Mouse (Mus musculus) midbrain, embryonic 14.5 days (tissue): ENCODE measurements at regions not wholly inside any gene's neighbourhood (a gene's known extent, or its start where the extent isn't known, plus 50 kb on each side); places are given as distances from the start of the nearest gene placed in this dataset.
A peak's percentile ranks its signal among the peaks of the same experiment; 100 is the strongest.

Experiments used
- ATAC-seq: fragments of 200-750 bp; cut with Nextera tagmentation; 2 replicates; pipeline ENCODE4 v1.8.0; 2017; ENCODE audit warnings: moderate number of reproducible peaks, moderate library complexity; ENCODE audit not compliant: low FRiP score, low TSS enrichment
- DNase-seq: peaks from one replicate; pipeline ENCODE4 v3.0.0-alpha.2; 2015
- H3K27ac ChIP-seq: fragments of 300-500 bp; sonication (generic); replicated peaks from 2 replicates; pipeline ENCODE4 v1.5.1; 2014; ENCODE audit warnings: mild to moderate bottlenecking, low read depth, low read length, moderate library complexity
- H3K27me3 ChIP-seq: fragments of 300-500 bp; sonication (generic); 2 replicates; pipeline ENCODE4 v1.6.1; 2014; ENCODE audit warnings: low read length, control low read depth, mixed read lengths; ENCODE audit not compliant: control insufficient read depth, insufficient read depth
- H3K36me3 ChIP-seq: fragments of 300-500 bp; sonication (generic); 2 replicates; pipeline ENCODE4 v1.6.1; 2014; ENCODE audit warnings: low read length, control low read depth; ENCODE audit not compliant: control insufficient read depth, insufficient read depth
- H3K4me1 ChIP-seq: fragments of 300-500 bp; sonication (generic); 2 replicates; pipeline ENCODE4 v1.6.1; 2014; ENCODE audit warnings: mild to moderate bottlenecking, antibody characterized with exemption, low read length, control low read depth; ENCODE audit not compliant: control insufficient read depth, insufficient read depth
- H3K4me2 ChIP-seq: fragments of 300-500 bp; sonication (generic); 2 replicates; pipeline ENCODE4 v1.6.1; 2014; ENCODE audit warnings: mild to moderate bottlenecking, low read length, moderate library complexity
- H3K4me3 ChIP-seq: fragments of 300-500 bp; sonication (generic); replicated peaks from 2 replicates; pipeline ENCODE4 v1.5.1; 2014; ENCODE audit warnings: low read depth, low read length
- H3K9ac ChIP-seq: fragments of 300-500 bp; sonication (generic); replicated peaks from 2 replicates; pipeline ENCODE4 v1.6.1; 2014; ENCODE audit warnings: mild to moderate bottlenecking, low read length, moderate library complexity
- H3K9me3 ChIP-seq: fragments of 300-500 bp; sonication (generic); 2 replicates; pipeline ENCODE4 v1.6.1; 2016; ENCODE audit warnings: low read length, control low read depth, mixed read lengths; ENCODE audit not compliant: control insufficient read depth
- WGBS: fragments of 180-500 bp; shearing (Covaris S2); extraction: QIAGEN DNeasy Blood & Tissue Kit; methylation state at CpG from one replicate; pipeline ENCODE4 v1.1.7; 2014; 5-methylcytosine and 5-hydroxymethylcytosine counted together

DNA sequence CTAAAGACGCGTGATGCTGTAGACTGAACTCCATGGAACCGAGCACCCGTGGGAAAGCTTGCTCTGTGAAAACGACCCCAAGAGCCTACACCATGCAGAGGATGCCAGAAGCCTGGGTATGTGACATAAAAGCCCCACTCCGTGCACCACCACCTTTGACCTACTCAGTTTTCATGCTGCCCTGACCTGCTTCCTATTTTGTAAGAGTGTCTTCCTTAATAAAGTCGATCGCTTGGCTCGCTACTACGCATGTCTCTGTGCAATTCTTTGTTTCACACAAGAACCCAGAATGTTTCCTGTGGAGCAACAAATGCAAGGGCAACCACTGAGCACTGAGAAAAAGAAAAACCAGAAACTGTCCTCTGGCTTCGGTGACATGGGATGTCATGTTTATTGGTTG is 60.5 kb downstream of the Sec61b start:
- Histone ChIP-seq H3K36me3 (no peaks in the 10 kb centered on the region), H3K4me1 (no peaks in the 10 kb centered on the region), H3K4me3 (no peak overlapping the region), H3K9ac (no peak overlapping the region), H3K9me3 (no peaks in the 10 kb centered on the region), H3K27ac (no peak overlapping the region), H3K27me3 (no peaks in the 10 kb centered on the region), H3K4me2 (no peak overlapping the region)
- DNase-seq: no peak
- 79% methylated on average over 11 of the region's 11 CpGs for WGBS
- no peak for ATAC-seq

DNA sequence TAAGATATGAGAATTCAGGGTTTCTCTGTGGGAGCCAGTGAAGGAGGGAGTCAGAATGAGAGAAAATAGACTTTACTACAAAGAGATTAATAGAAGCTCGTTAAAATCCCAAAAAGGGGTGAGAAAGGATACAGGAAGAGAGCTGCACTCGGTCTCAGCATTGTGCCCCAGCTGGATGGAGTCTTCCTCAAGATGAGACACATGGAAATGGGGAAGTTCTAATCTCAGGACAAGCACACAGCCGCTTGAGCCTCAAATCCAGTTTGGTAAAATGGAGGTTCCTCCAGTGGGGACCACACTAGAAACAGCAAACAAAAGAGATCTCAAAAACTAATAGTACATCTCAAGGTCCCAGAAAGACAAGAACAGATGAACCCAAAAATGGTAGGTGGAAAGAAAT is 93.2 kb downstream of the Sec61b start:
- H3K4me3 ChIP-seq: no peak overlapping the region
- no peaks in the 10 kb centered on the region for H3K9me3 ChIP-seq
- DNase-seq: no peak
- WGBS: 79% methylated on average over 3 of the region's 3 CpGs
- H3K9ac ChIP-seq: no peak overlapping the region
- H3K27me3 ChIP-seq: no peaks in the 10 kb centered on the region
- no peak overlapping the region for H3K27ac ChIP-seq
- no peak for ATAC-seq
- no peaks in the 10 kb centered on the region for H3K36me3 ChIP-seq
- H3K4me1 ChIP-seq: no peaks in the 10 kb centered on the region
- H3K4me2 ChIP-seq: no peak overlapping the region

DNA sequence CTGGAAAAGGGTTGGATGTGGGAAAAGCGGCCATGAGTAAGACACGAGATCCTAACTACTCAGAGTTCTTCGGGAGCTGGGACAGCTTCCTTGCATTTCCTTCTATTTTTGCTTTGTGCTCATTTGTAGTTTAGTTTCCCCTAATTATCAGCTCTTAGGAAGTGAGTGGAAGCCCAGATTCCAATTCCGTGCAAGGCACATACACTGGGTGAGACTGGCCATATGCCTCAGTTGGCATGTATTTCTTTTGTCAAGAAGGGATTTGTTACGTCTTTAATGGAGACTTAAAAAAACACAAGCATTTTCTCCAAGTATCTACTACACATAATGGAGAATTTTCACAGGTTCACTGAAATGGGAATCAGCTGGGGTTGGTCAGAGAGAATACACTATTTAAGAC is 96.4 kb downstream of the Sec61b start:
- no peak overlapping the region for H3K9ac ChIP-seq
- 94% methylated on average over 5 of the region's 5 CpGs for WGBS
- no peaks in the 10 kb centered on the region for H3K36me3 ChIP-seq
- H3K27me3 ChIP-seq: no peaks in the 10 kb centered on the region
- DNase-seq: no peak
- H3K4me3 ChIP-seq: no peak overlapping the region
- no peak for ATAC-seq
- no peak overlapping the region for H3K27ac ChIP-seq
- no peaks in the 10 kb centered on the region for H3K9me3 ChIP-seq
- no peaks in the 10 kb centered on the region for H3K4me1 ChIP-seq
- H3K4me2 ChIP-seq: no peak overlapping the region

DNA sequence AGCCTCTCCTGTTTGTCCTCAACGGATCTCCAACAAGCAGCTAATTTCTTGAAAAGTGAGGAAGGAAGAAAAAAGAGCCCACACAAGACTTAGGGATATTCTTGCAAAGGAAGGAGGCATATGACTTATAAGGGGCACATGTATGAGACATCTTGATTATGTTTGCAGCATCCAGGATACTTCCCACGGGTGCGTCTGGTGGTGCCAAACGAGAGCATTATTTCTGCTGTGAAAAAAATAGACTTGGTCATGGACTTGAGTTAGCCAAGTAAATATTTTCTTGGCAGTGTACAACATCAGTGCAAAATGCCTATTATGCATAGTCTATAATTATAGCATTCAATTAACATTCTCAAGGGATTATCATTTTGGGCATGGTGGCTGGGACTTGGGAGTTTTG is 101.6 kb downstream of the Sec61b start:
- ATAC-seq (no peak), DNase-seq (no peak)
- no peak overlapping the region for H3K4me3 ChIP-seq
- H3K4me1 ChIP-seq: no peaks in the 10 kb centered on the region
- H3K4me2 ChIP-seq: no peak overlapping the region
- no peaks in the 10 kb centered on the region for H3K36me3 ChIP-seq
- no peak overlapping the region for H3K9ac ChIP-seq
- no peaks in the 10 kb centered on the region for H3K9me3 ChIP-seq
- H3K27ac ChIP-seq: no peak overlapping the region
- 86% methylated on average over 4 of the region's 4 CpGs for WGBS
- H3K27me3 ChIP-seq: no peaks in the 10 kb centered on the region

DNA sequence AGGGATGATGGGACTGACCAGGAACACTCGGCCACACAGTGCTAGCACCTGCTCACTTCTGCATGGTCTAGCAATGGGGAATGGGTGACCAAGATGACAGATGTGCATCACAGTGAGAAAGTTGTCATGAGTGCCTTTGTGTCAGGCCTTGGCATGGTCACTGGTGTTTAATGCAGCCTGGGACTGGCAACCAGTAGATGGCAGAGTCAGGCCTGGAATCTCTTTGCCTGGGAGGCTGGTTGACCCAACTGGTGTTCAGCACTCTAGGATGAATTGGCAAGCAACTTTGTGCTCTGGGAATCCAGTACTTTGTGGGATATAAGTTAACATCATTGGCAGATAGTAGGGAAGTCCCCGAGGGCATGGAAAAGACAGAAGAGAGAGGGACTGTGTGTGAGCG is 103.0 kb downstream of the Sec61b start:
- no peak overlapping the region for H3K4me2 ChIP-seq
- no peak overlapping the region for H3K27ac ChIP-seq
- no peaks in the 10 kb centered on the region for H3K27me3 ChIP-seq
- no peaks in the 10 kb centered on the region for H3K4me1 ChIP-seq
- no peak overlapping the region for H3K4me3 ChIP-seq
- no peaks in the 10 kb centered on the region for H3K36me3 ChIP-seq
- 0 out of 2 replicates have a peak, but pooled peaks have one; percentile 14 for ATAC-seq
- H3K9ac ChIP-seq: no peak overlapping the region
- peak; percentile 57 for DNase-seq
- H3K9me3 ChIP-seq: no peaks in the 10 kb centered on the region
- 91% methylated on average over 3 of the region's 3 CpGs for WGBS

DNA sequence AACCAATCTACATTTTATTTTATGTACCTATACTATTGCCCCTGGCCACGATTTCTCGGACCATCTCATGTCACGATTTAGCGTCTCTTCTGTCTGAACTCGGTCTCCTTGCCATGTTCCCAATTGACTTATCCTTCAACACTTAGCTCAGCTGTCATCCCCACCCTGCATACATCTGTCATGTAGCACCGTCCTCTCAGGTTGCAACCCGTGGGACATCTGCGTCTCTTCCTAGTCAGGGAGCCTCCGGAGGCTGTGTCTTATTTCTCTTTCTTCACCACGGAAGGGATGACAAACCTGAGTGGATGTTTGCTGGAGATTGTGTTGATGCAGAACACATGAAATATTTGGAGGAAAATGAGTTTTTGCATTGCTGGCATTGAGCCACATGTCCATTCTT is 104.2 kb downstream of the Sec61b start:
- H3K9ac ChIP-seq: no peak overlapping the region
- no peaks in the 10 kb centered on the region for H3K36me3 ChIP-seq
- H3K4me1 ChIP-seq: no peaks in the 10 kb centered on the region
- 93% methylated on average over 10 of the region's 10 CpGs for WGBS
- no peak for DNase-seq
- H3K4me2 ChIP-seq: no peak overlapping the region
- H3K4me3 ChIP-seq: no peak overlapping the region
- no peak for ATAC-seq
- H3K27me3 ChIP-seq: no peaks in the 10 kb centered on the region
- H3K9me3 ChIP-seq: no peaks in the 10 kb centered on the region
- no peak overlapping the region for H3K27ac ChIP-seq

DNA sequence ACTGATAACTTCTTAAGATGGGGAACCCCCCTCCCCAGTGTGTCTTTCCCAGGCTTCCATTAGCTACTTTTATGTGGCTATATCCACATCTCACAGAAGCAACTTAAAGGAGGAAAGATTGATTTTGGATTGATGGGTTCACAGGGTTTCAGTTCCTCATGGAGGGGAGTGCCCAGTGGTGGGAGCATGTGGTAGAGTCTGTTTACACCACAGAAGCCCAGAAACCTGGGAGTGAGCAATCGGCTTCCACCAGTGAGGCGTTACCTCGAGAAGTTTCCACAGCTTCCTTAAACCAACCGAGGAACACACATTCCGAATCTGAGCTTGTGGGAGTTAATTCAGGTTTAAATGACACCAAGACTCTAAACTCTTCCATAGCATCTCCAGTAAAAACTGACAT is 106.1 kb downstream of the Sec61b start:
- 95% methylated on average over 5 of the region's 5 CpGs for WGBS
- DNase-seq: no peak
- ATAC-seq: no peak

DNA sequence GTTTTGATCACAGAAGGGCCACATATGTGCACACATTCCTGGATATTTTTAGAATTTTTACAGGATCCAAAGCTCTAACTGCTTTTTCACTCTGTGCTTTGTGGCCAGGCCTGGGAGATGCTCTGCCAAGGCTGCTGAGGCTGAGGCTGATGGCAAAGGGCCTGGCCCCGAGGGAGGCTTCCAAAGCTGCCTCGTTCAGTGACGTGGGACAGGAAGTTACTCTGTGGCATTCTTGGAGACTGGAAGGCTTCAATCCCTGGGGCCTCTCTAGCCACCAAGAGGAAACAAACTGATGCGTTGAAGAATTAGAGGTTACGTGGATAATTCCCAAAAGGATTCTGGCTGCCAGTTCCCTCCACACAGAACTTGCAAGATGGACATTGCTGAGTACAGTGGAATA is 112.8 kb downstream of the Sec61b start:
- no peaks in the 10 kb centered on the region for H3K4me1 ChIP-seq
- no peak overlapping the region for H3K4me3 ChIP-seq
- ATAC-seq (no peak), DNase-seq (no peak)
- no peaks in the 10 kb centered on the region for H3K9me3 ChIP-seq
- H3K36me3 ChIP-seq: no peaks in the 10 kb centered on the region
- H3K4me2 ChIP-seq: no peak overlapping the region
- no peak overlapping the region for H3K9ac ChIP-seq
- WGBS: 84% methylated on average over 5 of the region's 5 CpGs
- no peak overlapping the region for H3K27ac ChIP-seq
- H3K27me3 ChIP-seq: no peaks in the 10 kb centered on the region

More for the DNA sequence above, 106.1 kb downstream of the Sec61b start:
- Histone ChIP-seq H3K27me3 (no peaks in the 10 kb centered on the region), H3K36me3 (no peaks in the 10 kb centered on the region), H3K27ac (no peak overlapping the region), H3K9me3 (no peaks in the 10 kb centered on the region), H3K9ac (no peak overlapping the region), H3K4me2 (no peak overlapping the region), H3K4me3 (no peak overlapping the region), H3K4me1 (no peaks in the 10 kb centered on the region)

DNA sequence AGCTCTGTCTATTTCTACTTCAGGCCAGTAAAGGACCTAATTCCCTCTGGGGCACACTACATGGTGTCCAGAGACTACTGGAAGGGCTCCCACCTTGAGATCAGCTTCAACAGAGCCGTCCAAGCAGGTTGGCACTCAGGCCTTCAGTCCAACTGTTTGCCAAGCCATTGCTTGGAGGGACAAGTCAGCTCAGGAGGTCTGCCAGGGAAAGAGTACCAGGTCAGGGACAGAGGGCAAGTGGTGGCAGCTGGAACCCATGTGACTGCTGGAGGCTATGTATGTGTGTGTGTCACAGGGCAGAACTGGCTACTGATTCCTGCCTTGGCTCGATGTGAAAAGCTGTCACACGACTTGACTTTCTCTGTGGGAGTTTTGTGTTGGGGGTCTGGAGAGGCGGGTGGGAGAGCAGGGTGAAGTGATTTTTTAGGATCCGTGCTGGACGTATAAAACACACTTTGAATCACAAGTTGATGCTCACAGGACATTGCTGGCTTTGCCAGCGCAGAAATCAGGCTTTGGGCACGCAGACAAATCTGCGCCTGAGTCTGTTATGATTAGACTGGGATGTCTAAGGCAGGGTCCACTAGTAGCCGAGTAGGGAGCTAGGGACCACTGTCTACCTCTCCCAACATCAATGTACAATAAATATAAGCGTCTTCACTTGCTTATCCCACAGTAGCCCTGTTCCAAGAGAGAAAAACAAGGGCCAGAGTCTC is 118.0 kb downstream of the Sec61b start:
- no peak overlapping the region for H3K9ac ChIP-seq
- no peak overlapping the region for H3K4me3 ChIP-seq
- no peak for DNase-seq
- 87% methylated on average over 11 of the region's 11 CpGs for WGBS
- no peaks in the 10 kb centered on the region for H3K9me3 ChIP-seq
- no peak overlapping the region for H3K4me2 ChIP-seq
- ATAC-seq: no peak
- H3K36me3 ChIP-seq: no peaks in the 10 kb centered on the region
- no peak overlapping the region for H3K27ac ChIP-seq
- no peaks in the 10 kb centered on the region for H3K4me1 ChIP-seq
- H3K27me3 ChIP-seq: no peaks in the 10 kb centered on the region
